Mouse (Mus musculus) frontal cortex, postnatal 25 days (tissue): ENCODE measurements around the gene Pcyt2.
"Not testable (repeated sequence)": the region's sequence is repeated elsewhere in the genome, so short reads cannot be mapped to it uniquely, and the experiment has no call there.

Experiments used
- DNase-seq, 2 experiments: peaks; one replicate each; pipeline ENCODE4 v3.0.0; 2022; ENCODE audit warnings: low spot score in 2 of 2

Pcyt2 gene

DNA sequence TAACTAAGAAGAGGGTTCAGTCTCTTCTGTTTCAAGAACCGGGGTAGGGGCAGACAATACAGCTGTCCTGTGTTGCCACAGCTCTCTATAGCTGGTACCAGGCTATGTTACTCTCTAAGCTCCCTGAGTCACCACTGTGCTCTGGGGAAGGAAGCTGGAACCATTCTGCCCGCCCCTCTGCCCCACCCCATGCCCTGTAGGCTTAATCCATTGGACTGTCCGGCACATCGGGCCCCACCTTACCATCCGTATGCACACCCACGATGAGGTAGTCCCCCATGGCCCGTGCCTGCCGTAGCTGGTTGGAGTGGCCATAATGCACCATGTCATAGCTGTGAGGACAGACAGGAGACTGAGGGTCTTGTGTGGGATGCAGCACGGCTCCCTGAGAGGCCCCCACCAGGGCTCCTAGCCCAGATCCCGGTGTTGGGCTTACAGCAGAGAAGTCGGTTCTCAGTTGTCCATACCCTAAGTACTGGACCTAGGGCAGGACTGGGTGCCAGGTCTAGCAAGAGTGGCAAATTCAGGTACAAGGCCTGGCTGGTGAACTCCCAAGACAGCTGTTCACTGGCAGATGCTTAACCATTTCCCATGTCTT is 2.0 kb downstream of the Pcyt2 start:
- DNase-seq = no peak

DNA sequence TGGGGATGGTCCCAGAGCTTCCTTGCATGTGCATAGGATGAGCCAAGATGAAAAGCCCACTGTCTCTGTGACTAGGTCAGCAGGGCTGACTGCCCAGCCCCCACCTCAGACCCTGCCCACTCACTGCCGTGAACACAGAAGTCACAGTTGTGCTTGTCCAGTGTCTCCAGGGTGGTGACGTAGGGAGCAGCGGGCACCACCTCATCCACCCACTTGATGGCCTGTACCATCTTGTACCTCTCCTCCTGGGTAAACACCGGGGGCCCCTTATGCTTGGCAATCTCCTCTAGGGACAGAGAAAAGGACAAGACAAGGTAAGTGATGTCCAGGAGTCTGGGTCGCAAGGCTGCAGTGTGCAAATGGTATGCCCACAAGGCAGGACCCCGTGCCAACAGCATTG is 2.6 kb downstream of the Pcyt2 start:
- peak in 1 of 2 experiments; percentile 7 for DNase-seq

- DNase-seq = no peak
Measured at GRCm38 (mm10) chr11:120613976-120614375, 3.8 kb downstream of the Pcyt2 start.

DNA sequence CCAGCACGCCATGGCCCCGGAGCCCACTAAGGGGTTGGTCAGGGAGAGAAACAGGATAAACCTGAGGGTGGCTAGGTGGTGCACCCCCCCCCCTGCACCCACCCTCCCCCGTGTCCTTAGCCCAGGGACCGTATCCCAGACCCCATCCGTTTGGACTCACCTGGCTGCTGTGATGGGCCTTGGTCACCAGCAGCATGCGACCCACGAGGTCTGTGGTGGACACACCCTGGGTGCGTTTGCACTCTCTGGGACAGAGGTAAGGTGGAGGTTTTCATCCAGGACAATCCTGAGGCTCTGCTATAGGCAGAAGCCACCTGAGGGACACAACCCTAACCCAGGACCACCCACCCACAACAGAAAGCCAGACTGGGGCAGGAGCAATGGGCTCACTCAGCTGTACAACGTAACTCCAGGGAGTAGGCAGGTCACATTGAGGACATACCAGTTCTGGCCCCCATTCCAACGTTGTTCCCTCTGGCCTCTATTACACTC is 4.2 kb downstream of the Pcyt2 start:
- DNase-seq = no peak

GRCm38 (mm10) chr11:120612763-120613162 is 5.0 kb downstream of the Pcyt2 start:
- no peak for DNase-seq

DNA sequence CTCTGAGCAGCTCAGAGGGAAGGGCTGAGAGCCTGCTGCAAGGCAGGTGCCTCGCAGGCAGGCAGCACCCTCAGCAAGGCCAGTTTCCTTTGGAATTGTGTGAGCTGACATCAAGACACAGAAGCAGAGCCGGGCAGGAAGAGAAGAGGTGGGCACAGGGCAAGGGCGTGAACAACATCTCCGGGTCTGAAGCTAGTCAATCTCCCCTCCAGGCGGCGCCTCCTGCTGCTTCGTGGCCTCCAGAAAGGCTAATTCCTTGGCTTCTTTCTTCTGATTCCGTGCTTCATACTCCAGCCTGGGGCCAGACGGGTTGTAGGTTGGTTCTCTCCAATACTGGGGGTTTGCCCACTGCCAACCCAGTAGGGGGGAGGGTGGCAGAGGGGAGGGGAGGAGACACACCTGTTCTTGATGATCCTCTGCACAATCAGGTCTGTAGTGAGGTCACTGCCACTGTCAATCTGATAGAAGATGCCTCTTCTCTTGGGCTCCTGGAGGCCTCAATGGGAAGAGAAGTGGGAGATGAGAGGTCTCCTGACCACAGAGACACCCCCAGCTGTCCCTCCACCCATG is 7.2 kb downstream of the Pcyt2 start:
- DNase-seq = no peak

- DNase-seq = no peak
Measured at GRCm38 (mm10) chr11:120609250-120609649, 8.5 kb downstream of the Pcyt2 start.

GRCm38 (mm10) chr11:120608241-120609034 is 9.3 kb downstream of the Pcyt2 start, which contains the start of gene Npb:
Npb (plus strand) TSS chr11:120608477.
- DNase-seq = peak in 1 of 2 experiments; percentile 4

DNA sequence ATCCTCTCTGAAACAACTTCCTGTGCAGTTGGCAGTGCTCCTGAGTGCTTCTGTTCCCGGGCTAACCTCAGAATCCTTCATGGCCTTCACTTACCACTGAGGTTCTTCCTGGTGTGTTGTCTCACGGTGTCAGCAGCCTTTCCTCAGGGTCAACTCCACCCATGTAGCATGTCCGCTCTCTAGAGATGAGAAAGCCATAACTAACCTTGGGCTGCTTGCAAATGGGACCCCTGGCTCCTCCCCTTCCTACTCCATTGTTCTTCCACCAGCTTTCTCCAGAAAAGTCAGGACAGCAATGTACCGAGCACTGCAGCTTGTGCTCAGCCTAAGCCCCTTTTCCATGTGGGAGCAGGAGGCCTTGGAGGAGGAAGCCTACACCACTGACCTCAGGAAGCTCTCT is 11.0 kb downstream of the Pcyt2 start:
- no peak for DNase-seq

DNA sequence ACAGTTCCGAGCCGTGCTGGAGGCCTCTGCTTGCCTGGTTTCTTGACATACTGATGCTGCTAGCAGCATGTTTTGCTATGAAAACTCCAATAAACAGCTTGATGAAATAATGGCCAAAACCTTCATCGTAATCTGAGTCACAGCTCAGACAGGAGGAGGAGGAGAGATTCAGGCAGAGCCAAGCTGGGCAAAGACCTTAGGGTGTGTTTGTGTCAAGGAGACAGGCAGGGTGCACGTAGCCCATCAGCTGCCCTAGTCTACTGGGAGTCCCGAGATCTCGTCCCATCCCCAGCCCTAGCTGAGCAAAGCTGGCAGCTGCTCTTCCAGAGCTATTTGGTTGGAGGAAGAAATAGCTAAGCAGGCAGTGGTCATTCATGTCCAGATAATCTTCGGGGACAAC is 12.1 kb downstream of the Pcyt2 start:
- no peak for DNase-seq

DNA sequence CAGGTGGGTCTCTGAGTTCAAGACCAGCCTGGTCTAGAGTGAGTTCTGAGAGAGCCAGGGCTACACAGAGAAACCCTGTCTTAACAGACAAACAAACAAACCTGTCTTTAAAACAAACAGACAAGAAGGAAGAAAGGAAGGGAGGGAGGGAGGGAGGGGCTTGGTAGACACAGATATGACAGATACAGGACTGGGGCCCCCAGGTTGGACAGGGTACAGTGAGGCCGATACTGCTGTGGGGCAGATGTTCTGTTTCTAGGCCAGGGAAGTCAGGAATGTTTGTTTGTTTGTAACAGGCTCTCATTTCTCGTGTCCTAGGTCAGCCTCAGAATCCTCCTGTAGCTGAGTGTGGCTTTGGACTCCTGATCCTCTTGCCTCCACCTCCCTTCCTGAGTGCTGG is 14.2 kb downstream of the Pcyt2 start:
- DNase-seq = no peak

GRCm38 (mm10) chr11:120600716-120601115 is 17.0 kb downstream of the Pcyt2 start:
- no peak for DNase-seq

GRCm38 (mm10) chr11:120598990-120599549 is 18.7 kb downstream of the Pcyt2 start:
- no peak for DNase-seq

GRCm38 (mm10) chr11:120598283-120598989 is 19.3 kb downstream of the Pcyt2 start, which contains the start of the genes Alyref and Anapc11:
Alyref (minus strand) TSS chr11:120598365.
Anapc11 (plus strand) TSS chr11:120598421.
- DNase-seq = peak; percentile 75 to 81

DNA sequence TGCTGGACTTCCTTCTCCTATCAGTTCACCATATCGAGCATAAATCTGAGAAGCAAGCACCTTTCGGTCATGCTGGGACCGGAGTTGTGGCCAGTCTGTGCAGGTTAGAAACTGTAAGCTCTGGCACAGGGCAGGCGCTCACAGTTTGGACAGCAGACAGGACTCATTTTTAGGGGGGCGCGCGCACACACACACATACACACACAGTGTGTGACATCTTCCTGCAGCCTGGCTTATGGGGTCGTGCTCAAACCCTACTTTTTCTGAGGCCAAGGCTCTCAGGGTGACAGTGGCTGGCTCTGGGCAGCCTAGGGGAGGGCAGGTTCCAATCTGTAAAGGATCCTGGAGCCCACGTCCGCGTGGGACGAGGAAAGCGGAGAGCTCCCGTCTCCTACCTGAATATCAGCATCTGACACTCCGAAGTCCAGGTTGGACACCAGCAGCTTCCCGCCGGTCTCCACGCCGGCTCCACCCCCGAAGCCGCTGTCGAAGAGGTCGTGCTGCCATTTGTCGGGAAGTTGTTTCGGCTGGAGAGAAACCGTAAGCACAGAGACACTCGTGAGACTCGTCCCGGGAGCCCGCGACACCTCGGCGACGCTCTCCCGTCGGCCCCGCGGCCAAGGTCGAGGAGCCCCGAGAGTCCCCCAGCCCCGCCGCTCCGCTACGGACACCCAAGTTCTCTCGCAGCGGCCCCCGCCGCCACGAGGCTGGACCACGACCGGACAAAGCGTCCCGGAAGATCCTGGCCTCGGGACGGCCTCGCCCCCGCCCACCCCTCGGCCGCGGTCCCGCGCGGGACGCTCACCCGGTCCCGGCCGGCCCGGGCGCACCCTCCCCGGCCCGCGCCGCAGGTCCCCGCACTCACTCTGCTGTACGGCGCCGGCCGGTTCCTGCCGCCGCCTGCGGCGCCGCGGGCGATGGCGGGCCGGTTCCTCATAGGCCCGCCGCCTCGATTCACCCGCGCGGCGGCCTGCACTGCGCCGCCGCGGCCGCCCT is 20.2 kb downstream of the Pcyt2 start:
- DNase-seq = peak in 1 of 2 experiments; percentile 4

DNA sequence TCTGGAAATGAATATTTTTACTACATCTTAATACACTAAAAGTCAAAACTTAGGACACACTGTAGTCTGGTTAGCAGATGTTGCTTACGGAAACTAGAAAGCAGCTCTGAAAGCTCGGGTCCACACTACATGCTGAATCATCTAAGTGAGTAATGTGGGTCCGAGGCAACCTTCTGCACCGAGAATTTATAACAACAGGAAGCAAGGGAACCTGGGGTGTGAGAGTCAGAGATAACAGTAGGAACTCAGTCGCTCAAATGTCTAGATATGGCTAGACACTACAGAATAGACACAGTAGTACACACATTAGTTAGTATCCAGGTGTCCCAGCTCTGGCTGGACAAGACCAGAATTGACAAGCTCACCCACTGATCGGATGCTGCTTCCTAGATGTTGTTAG is 29.2 kb downstream of the Pcyt2 start:
- DNase-seq = no peak

- DNase-seq = no peak
Measured at GRCm38 (mm10) chr11:120583937-120584336, 33.8 kb downstream of the Pcyt2 start.

DNA sequence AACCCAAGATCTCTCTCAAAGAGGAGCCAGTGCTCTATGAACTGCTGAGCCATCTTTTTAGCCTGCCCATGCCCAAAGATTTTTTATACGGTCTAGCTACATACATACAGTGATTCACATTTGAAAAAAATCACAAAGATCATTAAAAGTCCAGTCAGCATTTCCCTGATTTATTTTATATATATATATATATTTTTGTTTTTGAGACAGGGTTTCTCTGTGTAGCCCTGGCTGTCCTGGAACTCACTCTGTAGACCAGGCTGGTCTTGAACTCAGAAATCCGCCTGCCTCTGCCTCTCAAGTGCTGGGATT is 34.8 kb downstream of the Pcyt2 start:
- DNase-seq = not testable (repeated sequence)

- DNase-seq = no peak
Measured at GRCm38 (mm10) chr11:120582268-120582981, 35.3 kb downstream of the Pcyt2 start.
